Mouse (Mus musculus) MEL (cell line): ENCODE results near the gene Mccc2.

Experiments
- CTCF ChIP-seq, 3 experiments: IDR thresholded peaks in 2 of 3; conservative IDR thresholded peaks in 1 of 3; 2 replicates each; pipeline ENCODE4 v1.5.1; 2011 to 2012; ENCODE audit warnings: low read length in 3 of 3, low read depth in 2 of 3, mild to moderate bottlenecking in 2 of 3, improper control_type of control experiment in 1 of 3, inconsistent platforms in 1 of 3, mixed read lengths in 1 of 3, moderate library complexity in 1 of 3; ENCODE audit not compliant: control insufficient read depth in 1 of 3, insufficient read depth in 1 of 3, poor library complexity in 1 of 3, severe bottlenecking in 1 of 3
- SIN3A ChIP-seq: IDR thresholded peaks from 2 replicates; pipeline ENCODE4 v1.6.1; 2012; ENCODE audit warnings: low read length, improper control_type of control experiment, inconsistent platforms

GRCm38 (mm10) chr13:100001790-100002196 is 13.6 kb downstream of the Mccc2 start:
- TF ChIP-seq CTCF (IDR thresholded peaks at IDR 0.05 in 2 of 3, conservative IDR thresholded peaks at IDR 0.05 in 1 of 3; ENCODE audit: control insufficient read depth in 1 of 3, insufficient read depth in 1 of 3, low read depth in 2 of 3, low read length in 3 of 3, poor library complexity in 1 of 3, severe bottlenecking in 1 of 3): peak; percentile 79 to 87 (median 80)
- no peak for TF ChIP-seq SIN3A
